Mouse (Mus musculus): ENCODE data around the gene Cdon. TPM values are rescaled to one million over a fixed set of nuclear protein-coding genes. Genes with fewer than 3 reads are reported as not detected.

Gene Cdon
- polyA plus RNA-seq (2012; rRNA removed), result 22.4 and 32.9 TPM in 2 replicates

DNA sequence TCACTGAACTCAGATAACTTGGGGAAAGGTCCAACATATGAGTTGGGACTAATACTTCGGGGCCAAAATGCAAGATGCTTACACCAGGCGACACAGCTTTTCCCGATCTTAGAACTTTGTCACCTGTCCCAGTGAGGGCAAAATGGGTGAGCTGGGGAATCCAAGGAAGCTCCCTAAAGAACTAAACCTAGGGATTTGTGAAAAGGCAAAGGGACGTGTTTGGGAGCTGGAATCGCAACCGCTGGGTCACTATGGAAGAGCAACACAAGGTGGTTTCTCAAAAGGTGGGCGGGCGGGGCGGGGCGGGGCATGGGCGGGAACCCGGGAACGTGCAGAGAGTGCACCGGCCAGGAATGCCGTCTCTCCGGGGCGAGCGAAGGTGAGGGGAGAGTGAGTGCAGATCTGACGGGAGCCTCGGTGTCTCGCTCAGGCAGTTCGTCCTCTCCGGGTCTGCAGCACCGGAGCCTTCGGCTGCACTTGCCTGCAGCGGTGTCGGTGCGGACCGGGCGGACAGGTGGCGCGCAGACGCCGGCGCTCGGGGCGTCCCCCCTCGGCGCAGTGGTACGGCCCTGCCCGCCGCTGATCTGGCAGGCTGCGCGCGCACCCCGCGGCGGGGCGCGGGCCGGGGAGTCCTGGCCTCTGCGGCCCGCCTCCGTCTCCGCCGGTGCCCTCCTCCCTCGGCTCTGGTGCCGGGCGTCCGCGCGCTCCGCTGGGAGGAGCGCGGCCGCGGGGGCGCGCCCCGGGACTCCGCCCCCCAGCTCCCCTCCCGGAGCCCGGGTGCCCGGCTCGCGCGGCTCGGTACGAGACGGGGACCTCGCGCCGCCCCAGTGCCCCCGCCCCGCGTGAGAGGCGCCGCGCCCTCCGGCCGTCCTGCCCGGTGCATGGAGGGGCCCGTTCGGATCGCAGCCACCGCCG, at the start of gene Cdon:
TSS of gene Cdon (plus strand) at position 324 of the 915 bp plus-strand sequence.

GRCm38 (mm10) chr9:35518169-35518568, 97.2 kb downstream of the Cdon start, which contains the start of gene Gm1113:
TSS of gene Gm1113 (minus strand) at chr9:35518269.

Other genes starting within 250 kb of the Cdon start
- gene Dcps, start 245.1 kb upstream of the Cdon start, polyA plus RNA-seq (2012; rRNA removed), result 63.6 and 74.3 TPM in 2 replicates
- gene Srpr, start 221.0 kb upstream of the Cdon start, polyA plus RNA-seq (2012; rRNA removed), result 43.5 and 68.3 TPM in 2 replicates
- gene Tirap, start 220.8 kb upstream of the Cdon start, polyA plus RNA-seq (2012; rRNA removed), result 7.5 and 10.1 TPM in 2 replicates
- 36.3 and 51.0 TPM in 2 replicates for gene Foxred1, start 210.1 kb upstream of the Cdon start, polyA plus RNA-seq (2012; rRNA removed)
- 31.9 and 42.9 TPM in 2 replicates for gene Fam118b, start 153.3 kb upstream of the Cdon start, polyA plus RNA-seq (2012; rRNA removed)
- gene Rpusd4, start 153.3 kb upstream of the Cdon start, polyA plus RNA-seq (2012; rRNA removed), result 20.0 and 25.6 TPM in 2 replicates
- not detected in 2 replicates for gene Gm1113, start 97.1 kb downstream of the Cdon start, polyA plus RNA-seq (2012; rRNA removed)
- gene Ddx25, start 137.4 kb downstream of the Cdon start, polyA plus RNA-seq (2012; rRNA removed), result 4.1 and 4.9 TPM in 2 replicates
- 22.8 and 24.8 TPM in 2 replicates for gene Pus3, start 137.5 kb downstream of the Cdon start, polyA plus RNA-seq (2012; rRNA removed)
- 1.3 and 1.9 TPM in 2 replicates for gene Pate2, start 149.2 kb downstream of the Cdon start, polyA plus RNA-seq (2012; rRNA removed)
- gene Hyls1, start 149.3 kb downstream of the Cdon start, polyA plus RNA-seq (2012; rRNA removed), result 15.2 and 21.0 TPM in 2 replicates
- not detected in 2 replicates for gene Pate4, start 190.8 kb downstream of the Cdon start, polyA plus RNA-seq (2012; rRNA removed)
- not detected in 2 replicates for gene Pate3, start 227.1 kb downstream of the Cdon start, polyA plus RNA-seq (2012; rRNA removed)